Mouse (Mus musculus) ES-E14 (cell line): ENCODE measurements at regions not wholly inside any gene's neighbourhood (a gene's known extent, or its start where the extent isn't known, plus 50 kb on each side); places are given as distances from the start of the nearest gene placed in this dataset.

Experiments used
- CHD2 ChIP-seq: IDR thresholded peaks from 2 replicates; pipeline ENCODE4 v1.6.1; 2014; ENCODE audit warnings: mild to moderate bottlenecking, low read depth, low read length, inconsistent platforms
- HCFC1 ChIP-seq: IDR thresholded peaks from 2 replicates; pipeline ENCODE4 v1.6.1; 2012; ENCODE audit warnings: low read length, inconsistent platforms, borderline replicate concordance; ENCODE audit not compliant: insufficient read depth
- MAFK ChIP-seq: IDR thresholded peaks from 2 replicates; pipeline ENCODE4 v1.6.1; 2014; ENCODE audit warnings: mild to moderate bottlenecking, low read depth, low read length, inconsistent platforms; ENCODE audit not compliant: insufficient read depth
- ZC3H11A ChIP-seq: IDR thresholded peaks from 2 replicates; pipeline ENCODE4 v1.6.1; 2012; ENCODE audit warnings: low read depth, mild to moderate bottlenecking, inconsistent platforms, low read length, borderline replicate concordance
- ZNF384 ChIP-seq: IDR thresholded peaks from 2 replicates; pipeline ENCODE4 v1.6.1; 2012; ENCODE audit warnings: low read depth, low read length, inconsistent platforms

DNA sequence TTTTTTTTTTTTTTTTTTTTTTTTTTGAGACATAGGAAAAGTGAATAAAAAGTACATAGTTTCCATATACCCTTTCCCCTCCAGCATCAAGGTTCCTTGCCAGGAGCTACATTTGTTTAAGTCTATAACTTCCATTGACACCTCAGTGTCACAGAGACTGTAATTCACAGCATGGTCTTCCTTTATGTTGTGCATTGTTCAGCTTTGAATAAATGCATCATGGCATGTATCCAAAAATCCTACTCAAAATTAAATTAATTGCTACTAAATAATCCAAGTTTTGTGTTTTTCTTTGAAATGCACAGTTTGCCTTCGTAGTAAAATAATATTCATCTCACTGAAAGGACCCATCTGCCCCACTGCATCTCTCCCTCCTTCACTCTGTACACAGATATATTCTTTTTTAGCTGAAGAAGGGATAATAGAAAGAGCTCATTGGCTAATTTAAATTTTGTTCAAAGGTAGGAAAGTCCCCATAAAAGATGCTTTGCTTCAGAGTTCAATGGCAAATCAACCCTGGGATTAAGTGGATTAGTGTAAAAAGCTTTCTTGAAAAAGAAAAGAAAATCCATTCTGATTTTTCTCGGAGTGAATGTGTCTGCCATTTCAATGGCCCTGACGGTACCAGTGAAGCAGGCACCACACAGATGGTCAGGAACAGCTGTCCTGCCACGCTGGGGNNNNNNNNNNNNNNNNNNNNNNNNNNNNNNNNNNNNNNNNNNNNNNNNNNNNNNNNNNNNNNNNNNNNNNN is 301.3 kb upstream of the Marcks start:
- TF ChIP-seq MAFK (no peak), HCFC1 (no peak), CHD2 (no peak), ZNF384 (no peak), ZC3H11A (no peak)
